Mouse (Mus musculus) heart, adult 11 months (tissue): ENCODE data around the gene Ascl5.
A peak's percentile ranks its signal among the peaks of the same experiment; 100 is the strongest.

ENCODE experiments used
- DNase-seq: peaks from one replicate; pipeline ENCODE4 v3.0.0; 2022

The Ascl5 gene

DNA sequence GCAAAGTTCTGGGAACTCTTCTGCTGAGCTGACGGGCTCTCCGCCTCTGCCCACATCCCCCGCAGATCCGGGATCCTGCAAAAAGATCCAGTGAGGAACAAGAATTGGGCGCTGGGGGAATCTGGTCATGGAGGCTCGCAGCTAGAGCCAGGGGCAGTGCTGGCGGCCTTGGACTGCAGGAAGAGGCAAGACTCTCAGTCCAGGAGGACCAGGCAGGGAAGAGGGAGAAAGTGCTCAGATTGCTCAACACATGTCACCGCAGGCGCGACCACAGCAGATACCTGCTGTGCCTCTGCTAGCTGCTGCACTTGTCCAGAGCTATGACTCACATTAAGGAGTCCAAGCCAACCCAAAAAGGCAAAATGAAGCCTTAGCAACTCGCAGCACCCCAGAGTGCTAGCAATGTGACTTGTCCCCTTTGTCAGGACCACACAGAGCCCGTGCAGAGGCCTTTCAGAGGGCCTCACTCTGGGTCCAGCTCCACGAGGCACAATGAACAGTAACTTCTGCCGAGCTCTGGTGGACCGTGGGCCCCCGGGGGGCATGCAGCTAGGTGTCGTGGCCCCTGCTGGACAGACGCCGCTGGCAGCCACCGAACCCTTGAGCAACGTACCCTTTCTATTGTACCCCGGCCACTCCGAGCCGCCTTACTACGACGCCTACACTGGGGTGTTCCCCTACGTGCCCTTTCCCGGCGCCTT, at the start of gene Ascl5:
Gene Ascl5, plus strand, starts transcription at position 493 of the 701 bp plus-strand sequence.
- no peak for DNase-seq

- no peak for DNase-seq
These were observed 49.2 kb upstream of the Ascl5 start for GRCm38 (mm10) chr1:136001438-136001837.

DNA sequence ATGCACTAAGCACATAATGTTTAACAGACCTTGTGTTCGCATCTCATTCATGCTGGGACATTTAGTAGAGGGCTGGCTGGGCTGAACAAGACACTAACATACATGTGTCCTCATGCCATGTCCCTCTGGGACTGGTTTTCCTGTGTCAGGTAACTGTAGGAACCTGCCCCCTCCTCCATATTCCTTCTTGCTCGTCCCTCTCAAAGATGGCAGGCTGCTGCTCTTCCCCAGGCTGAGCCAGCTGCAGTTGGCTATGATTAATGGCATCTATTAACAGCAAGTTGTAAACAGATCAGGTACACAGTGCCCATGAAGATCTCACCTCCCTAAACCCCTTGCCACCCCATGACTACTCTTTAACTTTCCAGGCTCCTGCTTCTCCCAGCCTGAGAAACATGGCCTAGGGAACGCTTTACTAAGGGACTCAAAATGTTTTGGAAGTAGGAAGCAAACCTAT, 44.3 kb upstream of the Ascl5 start, which contains the start of gene Igfn1:
Gene Igfn1, minus strand, starts transcription at position 51 of the 457 bp plus-strand sequence.
- DNase-seq: no peak

- peak; percentile 99 for DNase-seq
These were observed 43.1 kb upstream of the Ascl5 start, which contains the start of gene Tmem9 for GRCm38 (mm10) chr1:136007211-136008158. Gene Tmem9, plus strand, starts transcription at chr1:136008150.

GRCm38 (mm10) chr1:136008159-136008533, 42.5 kb upstream of the Ascl5 start:
- DNase-seq: no peak

DNA sequence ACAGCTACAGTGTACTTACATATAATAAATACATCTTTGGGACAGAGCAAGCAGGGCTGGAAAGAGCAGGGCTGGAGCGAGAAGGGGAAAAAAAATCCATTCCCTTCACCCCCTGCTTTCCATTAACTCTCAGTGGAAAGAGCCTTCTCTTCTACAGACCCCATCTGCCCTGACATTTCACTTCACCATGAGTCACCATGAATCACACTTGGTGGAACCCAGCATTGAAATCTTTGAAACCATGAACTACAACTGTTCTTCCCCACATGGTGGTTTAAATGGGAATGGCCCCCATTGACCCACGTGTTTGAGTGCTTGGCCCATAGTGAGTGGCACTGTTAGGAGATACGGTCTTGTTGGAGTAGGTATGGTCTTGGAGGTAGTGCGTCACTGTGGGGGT, 40.4 kb upstream of the Ascl5 start:
- no peak for DNase-seq

DNA sequence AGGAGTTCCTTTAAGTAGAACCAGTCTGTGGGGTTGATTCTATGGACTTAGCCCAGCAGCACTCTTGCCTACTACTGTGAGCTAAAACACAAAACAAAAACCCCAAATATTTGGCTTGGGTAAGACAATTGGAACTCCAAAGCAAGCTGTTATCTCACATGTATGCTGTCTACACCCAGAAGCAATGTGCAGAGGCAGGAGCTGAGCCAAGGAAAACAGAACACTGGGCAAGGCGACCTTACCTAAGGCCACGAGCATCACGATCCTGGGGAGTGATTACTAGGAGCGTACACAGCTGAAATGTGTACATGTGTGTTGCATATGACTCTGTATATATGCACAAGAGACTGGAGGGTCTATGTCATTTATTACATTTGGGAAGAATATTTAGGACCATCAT, 37.1 kb upstream of the Ascl5 start:
- no peak for DNase-seq

GRCm38 (mm10) chr1:136014796-136015502, 35.7 kb upstream of the Ascl5 start:
- no peak for DNase-seq

DNA sequence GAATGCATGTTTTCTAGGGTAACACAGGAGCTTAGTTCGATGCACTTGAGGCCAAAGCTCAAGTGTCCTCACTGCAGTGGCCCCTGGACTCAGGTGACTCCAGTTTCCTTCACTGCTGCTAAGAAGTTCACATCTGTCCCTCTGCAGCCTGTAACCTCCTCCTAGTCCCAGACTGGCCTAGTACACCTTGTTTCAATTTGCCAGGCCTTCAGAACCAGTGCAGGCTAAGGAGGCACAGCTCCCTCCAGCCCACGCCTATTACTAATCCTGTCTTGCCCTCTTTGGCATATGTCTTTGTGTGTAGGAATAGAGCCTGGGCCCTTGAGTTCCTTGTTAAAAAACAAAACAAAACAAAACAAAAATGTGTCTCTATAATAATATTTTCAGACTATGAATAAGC, 33.3 kb upstream of the Ascl5 start:
- DNase-seq: no peak

DNA sequence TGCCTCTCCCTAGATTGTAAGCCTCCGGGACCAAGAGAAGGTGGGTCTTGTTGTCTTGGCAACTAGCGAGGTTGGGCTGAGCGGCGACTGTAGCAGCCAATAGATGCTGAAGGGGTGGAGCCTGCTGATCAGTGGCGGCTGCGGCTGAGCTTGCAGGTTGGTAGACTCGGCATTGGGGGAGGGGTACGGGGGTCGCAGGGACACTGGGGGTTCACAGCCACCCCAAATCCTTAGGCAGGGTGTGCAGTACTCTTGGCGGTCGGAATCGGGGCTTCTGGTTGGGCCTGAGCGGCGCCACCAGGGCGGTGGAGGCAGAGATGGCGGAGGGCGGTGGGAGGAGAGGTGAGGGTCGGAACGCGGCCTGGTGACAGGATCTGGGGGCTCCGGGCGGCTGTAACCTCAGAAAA, 32.7 kb upstream of the Ascl5 start:
- peak; percentile 99 for DNase-seq

DNA sequence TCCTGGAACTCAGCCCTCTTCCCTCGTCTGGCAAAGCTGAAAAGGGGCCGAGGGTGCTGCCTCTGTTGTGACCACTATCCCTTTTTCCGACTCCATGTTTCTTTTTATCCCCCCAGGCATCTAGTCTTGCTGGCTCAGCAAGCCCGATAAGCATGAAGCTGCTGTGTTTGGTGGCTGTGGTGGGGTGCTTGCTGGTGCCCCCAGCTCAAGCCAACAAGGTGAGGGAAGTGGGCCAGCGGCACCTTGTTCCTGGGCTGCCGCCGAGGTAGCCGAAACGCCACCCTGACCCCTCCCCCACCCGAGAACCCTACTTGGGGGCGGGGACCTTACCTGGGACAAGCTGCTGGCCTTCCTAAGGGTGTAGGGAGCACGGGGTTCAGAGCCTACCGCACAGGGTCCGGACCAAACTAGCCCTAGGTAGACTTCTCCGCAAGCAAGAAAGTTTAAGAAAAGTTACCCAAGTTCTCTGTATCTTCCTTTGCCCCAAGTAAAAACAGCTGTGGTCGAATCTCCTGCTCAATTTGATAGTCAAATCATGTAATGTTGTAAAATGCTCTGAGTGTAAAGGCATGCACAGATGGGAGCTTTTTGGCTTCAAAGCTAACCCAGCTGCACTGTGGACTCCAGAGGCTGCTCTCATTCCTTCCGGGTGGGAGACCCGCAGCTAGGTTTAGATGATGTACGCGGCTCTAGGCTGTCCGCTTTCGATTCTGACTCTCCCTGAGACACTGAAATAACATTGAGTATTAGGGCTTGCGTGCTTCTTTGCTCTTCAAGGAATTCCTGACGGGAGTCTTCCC, 32.0 kb upstream of the Ascl5 start:
- DNase-seq: peak; percentile 93

DNA sequence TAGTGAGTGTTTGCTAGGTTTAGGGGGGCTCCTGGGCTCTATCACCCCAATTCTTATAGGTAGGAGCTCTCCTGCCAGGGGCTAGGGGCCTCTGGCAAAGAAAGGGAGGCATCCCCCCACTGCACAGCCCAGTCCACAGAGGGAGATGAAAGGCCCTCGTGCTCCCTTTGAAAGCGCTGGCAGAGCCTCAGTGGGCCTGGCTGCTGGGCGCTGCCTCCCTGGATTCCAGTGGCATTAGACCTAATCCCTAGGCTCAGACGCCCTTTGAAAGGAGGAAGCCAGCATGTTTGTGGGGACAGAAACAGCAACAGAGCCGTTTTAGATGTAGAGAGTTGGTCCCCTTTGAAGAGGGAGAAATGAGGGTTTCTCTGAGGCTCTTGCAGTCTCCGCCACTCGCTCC, 20.4 kb upstream of the Ascl5 start:
- no peak for DNase-seq

GRCm38 (mm10) chr1:136031697-136032096, 18.9 kb upstream of the Ascl5 start:
- DNase-seq: no peak

- DNase-seq: no peak
These were observed 17.6 kb upstream of the Ascl5 start for GRCm38 (mm10) chr1:136032961-136033360.

GRCm38 (mm10) chr1:136038746-136039538, 11.7 kb upstream of the Ascl5 start:
- no peak for DNase-seq

GRCm38 (mm10) chr1:136040452-136040851, 10.2 kb upstream of the Ascl5 start:
- DNase-seq: no peak

DNA sequence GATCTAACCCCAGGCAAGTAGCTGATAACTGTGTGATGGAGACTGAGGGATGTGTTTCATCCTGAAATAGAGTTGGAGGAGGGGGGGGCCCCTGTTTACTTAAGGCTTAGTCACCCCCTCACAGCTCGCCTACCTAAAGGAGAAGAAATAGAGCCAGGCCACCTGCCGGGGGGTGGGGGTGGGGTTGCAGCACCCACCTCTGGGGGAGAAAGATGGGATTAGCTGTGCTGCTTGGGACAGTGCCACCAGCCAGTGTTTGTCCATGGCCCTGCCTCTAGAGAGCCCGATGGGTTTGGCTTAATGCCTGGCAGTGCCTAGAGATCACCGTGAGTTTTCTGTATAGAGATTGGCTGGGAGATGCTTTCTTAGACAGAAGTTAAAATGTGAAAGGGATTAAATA, 9.7 kb upstream of the Ascl5 start:
- no peak for DNase-seq

DNA sequence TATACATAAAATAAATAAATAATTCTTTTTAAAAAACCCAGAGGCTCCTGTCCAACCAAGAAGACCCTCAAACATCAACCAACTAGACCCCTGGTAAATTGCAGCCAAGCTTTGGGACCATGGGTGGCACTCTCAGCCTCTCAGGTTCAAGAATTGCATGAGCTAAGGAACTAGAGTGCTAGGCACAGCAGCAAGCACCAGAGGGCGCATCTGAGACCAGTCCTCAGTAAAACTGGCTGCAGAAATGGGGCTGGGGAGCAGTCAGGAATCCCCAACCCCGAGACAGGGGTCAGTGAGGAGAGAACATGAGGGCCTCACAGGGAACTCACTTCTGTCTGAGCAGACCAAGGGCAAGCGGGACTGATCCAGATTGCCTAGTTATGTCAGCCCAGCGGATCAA, 4.8 kb upstream of the Ascl5 start:
- DNase-seq: no peak

- no peak for DNase-seq
These were observed 3.2 kb upstream of the Ascl5 start for GRCm38 (mm10) chr1:136047432-136047831.

GRCm38 (mm10) chr1:136047894-136048293, 2.7 kb upstream of the Ascl5 start:
- no peak for DNase-seq

DNA sequence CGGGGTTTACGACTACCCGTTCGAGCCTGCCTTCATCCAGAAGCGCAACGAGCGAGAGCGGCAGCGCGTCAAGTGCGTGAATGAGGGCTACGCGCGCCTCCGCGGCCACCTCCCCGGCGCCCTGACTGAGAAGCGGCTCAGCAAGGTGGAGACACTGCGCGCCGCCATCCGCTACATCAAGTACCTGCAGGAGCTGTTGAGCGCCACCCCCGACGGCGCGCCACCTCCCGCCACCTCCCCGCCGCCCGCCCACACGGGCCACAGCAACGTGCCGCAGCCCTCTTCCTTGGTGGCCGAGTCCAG, 360 bp downstream of the Ascl5 start:
- DNase-seq: no peak

- DNase-seq: peak; percentile 95
These were observed 861 bp downstream of the Ascl5 start for GRCm38 (mm10) chr1:136051465-136051864.
